ENCODE assay signal across 31 mouse cellular contexts in genomic region chr1:156923511-156923910, GRCm38 (mm10).
"Had no signal": no experiment of that assay in that cellular context is flagged by ENCODE, and none has a peak within 500 bp of the region (broad histone marks: within the 10 kb centered on the region; RNA-seq: fewer than 3 reads in every experiment).

No protein-coding gene starts in this region.

- DNase-seq: left cerebral cortex, postnatal 4 days; liver; liver, embryonic 13.5 days; liver, postnatal 0 days; lung, adult 18-20 months; lung, adult 2 months; lung, embryonic 14.5 days; lung, postnatal 10 days; lung, postnatal 14 days; lung, postnatal 36 days; lung, postnatal 4 days had no signal

- H3K9ac ChIP-seq: limb, embryonic 12.5 days; limb, embryonic 13.5 days; limb, embryonic 15.5 days; liver, embryonic 12.5 days; liver, embryonic 13.5 days; liver, embryonic 14.5 days; liver, embryonic 15.5 days; liver, postnatal 0 days; lung, embryonic 14.5 days; lung, embryonic 15.5 days; midbrain, embryonic 12.5 days; midbrain, embryonic 13.5 days; midbrain, embryonic 15.5 days; neural tube, embryonic 12.5 days had no signal

- ATAC-seq: liver, embryonic 12.5 days; liver, postnatal 0 days; lung, postnatal 0 days; midbrain, embryonic 13.5 days; midbrain, embryonic 15.5 days; midbrain, embryonic 16.5 days had no signal

- H3K27me3 ChIP-seq: limb, embryonic 12.5 days; limb, embryonic 13.5 days; limb, embryonic 15.5 days; liver, embryonic 12.5 days; liver, embryonic 13.5 days; liver, embryonic 15.5 days; lung, embryonic 15.5 days; megakaryocyte, embryonic 14.5 days; midbrain, embryonic 12.5 days; midbrain, embryonic 13.5 days; midbrain, embryonic 15.5 days; neural tube, embryonic 12.5 days had no signal

- H3K4me2 ChIP-seq: limb, embryonic 12.5 days; limb, embryonic 13.5 days; limb, embryonic 15.5 days; liver, embryonic 11.5 days; liver, embryonic 12.5 days; liver, embryonic 13.5 days; liver, embryonic 15.5 days; lung, embryonic 14.5 days; lung, embryonic 15.5 days; midbrain, embryonic 12.5 days; midbrain, embryonic 13.5 days; midbrain, embryonic 15.5 days; neural tube, embryonic 12.5 days had no signal

- H3K27ac ChIP-seq: left cerebral cortex, adult 2 months; limb, embryonic 10.5 days; limb, embryonic 12.5 days; limb, embryonic 13.5 days; limb, embryonic 15.5 days; liver, embryonic 12.5 days; liver, embryonic 13.5 days; liver, embryonic 14.5 days; liver, embryonic 15.5 days; lung, embryonic 15.5 days; macrophage; midbrain, embryonic 10.5 days; midbrain, embryonic 12.5 days; midbrain, embryonic 13.5 days; midbrain, embryonic 15.5 days; neural tube, embryonic 12.5 days had no signal

- H3K36me3 ChIP-seq: limb, embryonic 12.5 days; limb, embryonic 13.5 days; limb, embryonic 15.5 days; liver, embryonic 12.5 days; liver, embryonic 13.5 days; liver, embryonic 15.5 days; lung, embryonic 15.5 days; midbrain, embryonic 12.5 days; midbrain, embryonic 15.5 days; neural tube, embryonic 12.5 days had no signal

- H3K9me3 ChIP-seq: limb, embryonic 10.5 days; limb, embryonic 12.5 days; limb, embryonic 13.5 days; limb, embryonic 15.5 days; liver, embryonic 12.5 days; liver, embryonic 13.5 days; liver, embryonic 15.5 days; lung, embryonic 15.5 days; megakaryocyte, embryonic 14.5 days; midbrain, embryonic 10.5 days; midbrain, embryonic 12.5 days; midbrain, embryonic 13.5 days; midbrain, embryonic 15.5 days; neural tube, embryonic 12.5 days had no signal

- H3K4me3 ChIP-seq: left cerebral cortex, adult 2 months; limb, embryonic 10.5 days; limb, embryonic 12.5 days; limb, embryonic 13.5 days; limb, embryonic 15.5 days; liver, embryonic 12.5 days; liver, embryonic 13.5 days; liver, embryonic 15.5 days; lung, embryonic 15.5 days; megakaryocyte, embryonic 14.5 days; midbrain, embryonic 10.5 days; midbrain, embryonic 12.5 days; midbrain, embryonic 13.5 days; midbrain, embryonic 15.5 days; myocyte; neural tube, embryonic 12.5 days had no signal
